Mouse (Mus musculus) ES-Bruce4 (cell line): ENCODE measurements around the gene Papola.

Experiments used
- CTCF ChIP-seq: IDR thresholded peaks from one replicate; pipeline ENCODE4 v1.8.1; 2011; ENCODE audit warnings: low read depth, low read length
- POLR2A ChIP-seq: IDR thresholded peaks from one replicate; pipeline ENCODE4 v1.8.1; 2011; ENCODE audit warnings: low read length; ENCODE audit not compliant: insufficient read depth

- TF ChIP-seq CTCF (no peak), POLR2A (no peak)
These were observed 66.2 kb downstream of the Papola start for GRCm38 (mm10) chr12:105850675-105851074.
